Mouse (Mus musculus): ENCODE results near the gene 1700020N01Rik. TPM values are rescaled to one million over a fixed set of nuclear protein-coding genes. Genes with fewer than 3 reads are reported as not detected.
A peak's percentile ranks its signal among the peaks of the same experiment; 100 is the strongest.

1700020N01Rik gene
- total RNA-seq, 2 experiments from 2014 or later: not detected

- peak; percentile 29 to 34 for DNase-seq
Observed at GRCm38 (mm10) chr10:21669750-21670161, 76.8 kb downstream of the 1700020N01Rik start.

- peak; percentile 46 to 63 for DNase-seq
Observed at GRCm38 (mm10) chr10:21670168-21670567, 77.2 kb downstream of the 1700020N01Rik start.

Other genes starting within 250 kb of the 1700020N01Rik start
- gene Aldh8a1, start 215.9 kb upstream of the 1700020N01Rik start, total RNA-seq (2021): not detected

Data from adrenal gland, postnatal 36 days (tissue).